Mouse (Mus musculus) cerebellum, postnatal 14 days (tissue): ENCODE data around the gene Cyb561.
A peak's percentile ranks its signal among the peaks of the same experiment; 100 is the strongest.

Experiments
- DNase-seq, 2 experiments: peaks; one replicate each; pipeline ENCODE4 v3.0.0; 2021; ENCODE audit warnings: mixed read lengths in 2 of 2

The Cyb561 gene

GRCm38 (mm10) chr11:105951601-105952044, 1.5 kb downstream of the Cyb561 start:
- DNase-seq, result no peak

GRCm38 (mm10) chr11:105950519-105950918, 2.6 kb downstream of the Cyb561 start:
- no peak for DNase-seq

GRCm38 (mm10) chr11:105948255-105948654, 4.9 kb downstream of the Cyb561 start:
- no peak for DNase-seq

GRCm38 (mm10) chr11:105946694-105947154, 6.4 kb downstream of the Cyb561 start:
- DNase-seq, result no peak

GRCm38 (mm10) chr11:105944770-105945672, 8.1 kb downstream of the Cyb561 start:
- DNase-seq, result no peak

GRCm38 (mm10) chr11:105944126-105944621, 9.0 kb downstream of the Cyb561 start:
- peak; percentile 79 to 82 for DNase-seq

- DNase-seq, result peak; percentile 59 to 66
These were observed 9.7 kb downstream of the Cyb561 start for GRCm38 (mm10) chr11:105943133-105944102.

- no peak for DNase-seq
These were observed 11.2 kb downstream of the Cyb561 start for GRCm38 (mm10) chr11:105941973-105942372.

- peak in 1 of 2 experiments; percentile 31 for DNase-seq
These were observed 14.4 kb downstream of the Cyb561 start for GRCm38 (mm10) chr11:105938771-105939170.

GRCm38 (mm10) chr11:105936974-105937373, 16.2 kb downstream of the Cyb561 start:
- DNase-seq, result no peak

GRCm38 (mm10) chr11:105936200-105936599, 16.9 kb downstream of the Cyb561 start:
- peak; percentile 74 to 86 for DNase-seq

GRCm38 (mm10) chr11:105935496-105935895, 17.6 kb downstream of the Cyb561 start:
- DNase-seq, result no peak

GRCm38 (mm10) chr11:105934816-105935215, 18.3 kb downstream of the Cyb561 start:
- DNase-seq, result peak; percentile 49 to 57

- peak in 1 of 2 experiments; percentile 46 for DNase-seq
These were observed 18.8 kb downstream of the Cyb561 start for GRCm38 (mm10) chr11:105934303-105934711.

GRCm38 (mm10) chr11:105933746-105934145, 19.4 kb downstream of the Cyb561 start:
- no peak for DNase-seq

GRCm38 (mm10) chr11:105931380-105931779, 21.8 kb downstream of the Cyb561 start:
- DNase-seq, result no peak

- DNase-seq, result no peak
These were observed 25.0 kb downstream of the Cyb561 start for GRCm38 (mm10) chr11:105928171-105928570.

GRCm38 (mm10) chr11:105927065-105928030, 25.8 kb downstream of the Cyb561 start:
- DNase-seq, result peak; percentile 90 to 91

GRCm38 (mm10) chr11:105922769-105923663, 30.1 kb downstream of the Cyb561 start:
- DNase-seq, result no peak

GRCm38 (mm10) chr11:105921275-105921674, 31.9 kb downstream of the Cyb561 start:
- no peak for DNase-seq
